ENCODE assay signal across 10 mouse cellular contexts in genomic region chr2:26485710-26486109, GRCm38 (mm10). TPM values are rescaled to one million over a fixed set of nuclear protein-coding genes. Genes with fewer than 3 reads are reported as not detected.
DNase-seq lines count a peak whose midpoint lies in the region; ATAC-seq and TF ChIP-seq lines count a peak whose summit lies in the region.
"Had no signal": no experiment of that assay in that cellular context is flagged by ENCODE, and none has a peak within 500 bp of the region (broad histone marks: within the 10 kb centered on the region; RNA-seq: fewer than 3 reads in every experiment).

No protein-coding gene starts in this region.

- H3K9me3 ChIP-seq in lung, embryonic 14.5 days (ENCODE audit: low read depth, low read length) = no peaks in the 10 kb centered on the region
- H3K9me3 ChIP-seq in hindbrain, embryonic 13.5 days = no peaks in the 10 kb centered on the region
- H3K9me3 ChIP-seq in neural tube, embryonic 14.5 days (ENCODE audit: control insufficient read depth, low read length) = no peaks in the 10 kb centered on the region
- H3K9me3 ChIP-seq: liver, embryonic 15.5 days had no signal

- peaks cover 70% of the 10 kb centered on the region for H3K4me1 ChIP-seq in lung, embryonic 14.5 days (ENCODE audit: insufficient read depth)
- peaks cover 98% of the 10 kb centered on the region for H3K4me1 ChIP-seq in hindbrain, embryonic 13.5 days (replicated peaks)
- peaks cover 74% of the 10 kb centered on the region for H3K4me1 ChIP-seq in neural tube, embryonic 14.5 days (ENCODE audit: control insufficient read depth, insufficient read depth, low read length)

- H3K4me3 ChIP-seq in lung, embryonic 14.5 days (ENCODE audit: low read depth, low read length) = no peak overlapping the region
- H3K4me3 ChIP-seq in hindbrain, embryonic 13.5 days = no peak overlapping the region
- no peak overlapping the region for H3K4me3 ChIP-seq in neural tube, embryonic 14.5 days (ENCODE audit: low read depth, low read length)
- H3K4me3 ChIP-seq: liver, embryonic 15.5 days had no signal

- TF ChIP-seq CTCF in lung, embryonic 14.5 days (IDR thresholded peaks at IDR 0.05; ENCODE audit: low read depth) = no peak

- 41% methylated on average over 7 of the region's 7 CpGs for WGBS in lung, embryonic 14.5 days
- WGBS in hindbrain, embryonic 13.5 days = 9% methylated on average over 7 of the region's 7 CpGs
- WGBS in neural tube, embryonic 14.5 days = 4% methylated on average over 7 of the region's 7 CpGs

- no peak overlapping the region for H3K4me2 ChIP-seq in lung, embryonic 14.5 days
- peak overlapping the region; percentile 45 for H3K4me2 ChIP-seq in hindbrain, embryonic 13.5 days
- H3K4me2 ChIP-seq in neural tube, embryonic 14.5 days (ENCODE audit: low read depth, low read length) = peak overlapping the region; percentile 35; the same call in 1 of the 2 replicates
- H3K4me2 ChIP-seq: liver, embryonic 15.5 days had no signal

- peaks cover 35% of the 10 kb centered on the region for H3K36me3 ChIP-seq in lung, embryonic 14.5 days (ENCODE audit: insufficient read depth)
- H3K36me3 ChIP-seq in hindbrain, embryonic 13.5 days = peaks cover 10% of the 10 kb centered on the region
- H3K36me3 ChIP-seq in neural tube, embryonic 14.5 days (ENCODE audit: control insufficient read depth, insufficient read depth, low read length) = peaks cover 3% of the 10 kb centered on the region; the same call in 1 of the 2 replicates

- peak overlapping the region; percentile 52 for H3K27ac ChIP-seq in lung, embryonic 14.5 days (ENCODE audit: low read depth)
- H3K27ac ChIP-seq in hindbrain, embryonic 13.5 days = peak overlapping the region; percentile 90
- peak overlapping the region; percentile 88 for H3K27ac ChIP-seq in neural tube, embryonic 14.5 days (ENCODE audit: low read depth, low read length)
- H3K27ac ChIP-seq: liver, embryonic 15.5 days had no signal

- ATAC-seq in lung, embryonic 14.5 days (ENCODE audit: insufficient read depth) = no peak
- ATAC-seq in hindbrain, embryonic 13.5 days (ENCODE audit: low FRiP score) = peak; percentile 50
- no peak for ATAC-seq in neural tube, embryonic 14.5 days (ENCODE audit: low read depth)

- no peak overlapping the region for H3K9ac ChIP-seq in lung, embryonic 14.5 days
- peak overlapping the region; percentile 60; the same call in 1 of the 2 replicates for H3K9ac ChIP-seq in hindbrain, embryonic 13.5 days
- 0 out of 2 replicates have a peak overlapping the region, but pooled peaks have one; percentile 21 for H3K9ac ChIP-seq in neural tube, embryonic 14.5 days (replicated peaks; ENCODE audit: low read depth, low read length)
- H3K9ac ChIP-seq: liver, embryonic 15.5 days had no signal

- DNase-seq in cerebellum, adult 9-10 months = peak; percentile 15
- no peak for DNase-seq in cerebellum, adult 9-11 months
- DNase-seq in lung, embryonic 14.5 days = no peak
- DNase-seq in lung, postnatal 25 days (ENCODE audit: low spot score) = no peak
- no peak for DNase-seq in thymus, postnatal 10 days (ENCODE audit: low spot score in 2 of 2)
- DNase-seq in cerebellum, postnatal 36 days = no peak
- DNase-seq: right cerebral cortex, postnatal 25 days had no signal

- no peaks in the 10 kb centered on the region for H3K27me3 ChIP-seq in lung, embryonic 14.5 days (ENCODE audit: insufficient read depth, low read length)
- H3K27me3 ChIP-seq in hindbrain, embryonic 13.5 days = no peaks in the 10 kb centered on the region
- H3K27me3 ChIP-seq in neural tube, embryonic 14.5 days (ENCODE audit: control insufficient read depth, insufficient read depth, low read length) = no peaks in the 10 kb centered on the region
- H3K27me3 ChIP-seq: liver, embryonic 15.5 days had no signal

RNA-seq across cellular contexts. Expression of gene Notch1, which starts 30.8 kb away (rescaled TPM):
- polyA plus RNA-seq in lung, embryonic 14.5 days (2014; fragmentation: Nextera tagmentation; extraction: Ambion mirVana) = 37.7 and 44.0 TPM in 2 replicates
- polyA plus RNA-seq in hindbrain, embryonic 13.5 days (2015; fragmentation: Nextera tagmentation; extraction: Ambion mirVana) = 17.5 and 19.2 TPM in 2 replicates
- polyA plus RNA-seq in neural tube, embryonic 14.5 days (2014; fragmentation: Nextera tagmentation; extraction: Ambion mirVana) = 20.8 and 26.6 TPM in 2 replicates

RNA-seq across cellular contexts. Expression of gene Sec16a, which starts 40.7 kb away (rescaled TPM):
- polyA plus RNA-seq in lung, embryonic 14.5 days (2014; fragmentation: Nextera tagmentation; extraction: Ambion mirVana) = 36.0 and 36.5 TPM in 2 replicates
- 18.3 and 18.5 TPM in 2 replicates for polyA plus RNA-seq in hindbrain, embryonic 13.5 days (2015; fragmentation: Nextera tagmentation; extraction: Ambion mirVana)
- 27.2 and 35.2 TPM in 2 replicates for polyA plus RNA-seq in neural tube, embryonic 14.5 days (2014; fragmentation: Nextera tagmentation; extraction: Ambion mirVana)
